Mouse (Mus musculus) midbrain, embryonic 13.5 days (tissue): Measurements from ENCODE around the gene Gm11011. TPM values are rescaled to one million over a fixed set of nuclear protein-coding genes. Genes with fewer than 3 reads are reported as not detected.

Source experiments
- ATAC-seq: fragments of 200-750 bp; cut with Nextera tagmentation; 2 replicates; pipeline ENCODE4 v1.8.0; 2017; ENCODE audit warnings: mild to moderate bottlenecking, moderate TSS enrichment, moderate library complexity
- H3K27ac ChIP-seq: fragments of 300-500 bp; sonication (generic); 2 replicates; pipeline ENCODE4 v1.5.1; 2015; ENCODE audit warnings: inconsistent platforms, mild to moderate bottlenecking, moderate library complexity
- H3K27me3 ChIP-seq: fragments of 300-500 bp; sonication (generic); 2 replicates; pipeline ENCODE4 v1.6.1; 2015; ENCODE audit warnings: mild to moderate bottlenecking, inconsistent platforms
- H3K36me3 ChIP-seq: fragments of 300-500 bp; sonication (generic); 2 replicates; pipeline ENCODE4 v1.6.1; 2015; ENCODE audit warnings: mild to moderate bottlenecking, inconsistent platforms
- H3K4me1 ChIP-seq: fragments of 300-500 bp; sonication (generic); replicated peaks from 2 replicates; pipeline ENCODE4 v1.6.1; 2015; ENCODE audit warnings: inconsistent platforms
- H3K4me2 ChIP-seq: fragments of 300-500 bp; sonication (generic); replicated peaks from 2 replicates; pipeline ENCODE4 v1.6.1; 2015; ENCODE audit warnings: moderate library complexity, mild to moderate bottlenecking, inconsistent platforms
- H3K4me3 ChIP-seq: fragments of 300-500 bp; sonication (generic); replicated peaks from 2 replicates; pipeline ENCODE4 v1.5.1; 2015; ENCODE audit warnings: mild to moderate bottlenecking, inconsistent platforms
- H3K9ac ChIP-seq: fragments of 300-500 bp; sonication (generic); replicated peaks from 2 replicates; pipeline ENCODE4 v1.6.1; 2015; ENCODE audit warnings: mild to moderate bottlenecking, inconsistent platforms
- H3K9me3 ChIP-seq: fragments of 300-500 bp; sonication (generic); 2 replicates; pipeline ENCODE4 v1.6.1; 2016; ENCODE audit warnings: mild to moderate bottlenecking, inconsistent platforms
- WGBS: fragments of 180-500 bp; shearing (Covaris S2); methylation state at CpG from one replicate; pipeline ENCODE4 v1.1.7; 2015; 5-methylcytosine and 5-hydroxymethylcytosine counted together
- polyA plus RNA-seq: library from polyadenylated mRNA; unstranded; fragments of >200 nt; fragmentation: Nextera tagmentation; extraction: Ambion mirVana; gene quantifications from 2 replicates; pipeline ENCODE4 v1.2.1, GENCODE M21; 2015

Gm11011 gene
- polyA plus RNA-seq, 1 experiment from 2014 or later = not detected

- no peak overlapping the region for H3K4me2 ChIP-seq
- H3K36me3 ChIP-seq = no peaks in the 10 kb centered on the region
- H3K4me3 ChIP-seq = no peak overlapping the region
- WGBS = 80% methylated on average over 12 of the region's 12 CpGs
- no peak for ATAC-seq
- no peaks in the 10 kb centered on the region for H3K27me3 ChIP-seq
- H3K4me1 ChIP-seq = peaks cover 17% of the 10 kb centered on the region
- H3K9ac ChIP-seq = no peak overlapping the region
- peak overlapping the region; percentile 60 for H3K27ac ChIP-seq
- H3K9me3 ChIP-seq = no peaks in the 10 kb centered on the region
These were observed 1.8 kb downstream of the Gm11011 start for GRCm38 (mm10) chr2:169585631-169586285.

GRCm38 (mm10) chr2:169584745-169585456 lies 2.6 kb downstream of the Gm11011 start:
- H3K36me3 ChIP-seq = no peaks in the 10 kb centered on the region
- 41% methylated on average over 15 of the region's 15 CpGs for WGBS
- peaks cover 17% of the 10 kb centered on the region for H3K4me1 ChIP-seq
- peak overlapping the region; percentile 60 for H3K27ac ChIP-seq
- H3K4me3 ChIP-seq = no peak overlapping the region
- H3K9ac ChIP-seq = no peak overlapping the region
- no peak for ATAC-seq
- no peaks in the 10 kb centered on the region for H3K27me3 ChIP-seq
- no peaks in the 10 kb centered on the region for H3K9me3 ChIP-seq
- H3K4me2 ChIP-seq = peak overlapping the region; percentile 20; the same call in 1 of the 2 replicates

- 87% methylated on average over 3 of the region's 3 CpGs for WGBS
These were observed 4.1 kb downstream of the Gm11011 start for GRCm38 (mm10) chr2:169583476-169583875.

GRCm38 (mm10) chr2:169577508-169578196 lies 9.9 kb downstream of the Gm11011 start:
- Histone ChIP-seq H3K27me3 (no peaks in the 10 kb centered on the region), H3K36me3 (no peaks in the 10 kb centered on the region), H3K9me3 (no peaks in the 10 kb centered on the region), H3K27ac (no peak overlapping the region), H3K9ac (no peak overlapping the region), H3K4me2 (no peak overlapping the region), H3K4me3 (no peak overlapping the region), H3K4me1 (no peaks in the 10 kb centered on the region)
- WGBS = 73% methylated on average over 7 of the region's 7 CpGs
- ATAC-seq = no peak

More at GRCm38 (mm10) chr2:169583476-169583875, 4.1 kb downstream of the Gm11011 start:
- H3K4me1 ChIP-seq = peaks cover 17% of the 10 kb centered on the region
- H3K4me3 ChIP-seq = no peak overlapping the region
- no peaks in the 10 kb centered on the region for H3K27me3 ChIP-seq
- no peak overlapping the region for H3K9ac ChIP-seq
- H3K4me2 ChIP-seq = no peak overlapping the region
- no peak for ATAC-seq
- H3K36me3 ChIP-seq = no peaks in the 10 kb centered on the region
- H3K9me3 ChIP-seq = no peaks in the 10 kb centered on the region
- H3K27ac ChIP-seq = no peak overlapping the region

- WGBS = 92% methylated on average over 10 of the region's 10 CpGs
- no peak overlapping the region for H3K4me3 ChIP-seq
These were observed 17.5 kb downstream of the Gm11011 start for GRCm38 (mm10) chr2:169570063-169570462.

GRCm38 (mm10) chr2:169566159-169566558 lies 21.4 kb downstream of the Gm11011 start:
- Histone ChIP-seq H3K27me3 (no peaks in the 10 kb centered on the region), H3K36me3 (no peaks in the 10 kb centered on the region), H3K9me3 (no peaks in the 10 kb centered on the region), H3K4me1 (no peaks in the 10 kb centered on the region), H3K4me3 (no peak overlapping the region), H3K9ac (no peak overlapping the region), H3K4me2 (no peak overlapping the region), H3K27ac (no peak overlapping the region)
- WGBS = 80% methylated on average over 4 of the region's 4 CpGs
- ATAC-seq = no peak

More at GRCm38 (mm10) chr2:169570063-169570462, 17.5 kb downstream of the Gm11011 start:
- Histone ChIP-seq H3K9ac (no peak overlapping the region), H3K4me1 (no peaks in the 10 kb centered on the region), H3K27me3 (no peaks in the 10 kb centered on the region), H3K9me3 (no peaks in the 10 kb centered on the region), H3K36me3 (no peaks in the 10 kb centered on the region), H3K27ac (no peak overlapping the region), H3K4me2 (no peak overlapping the region)
- no peak for ATAC-seq

GRCm38 (mm10) chr2:169565751-169566150 lies 21.8 kb downstream of the Gm11011 start:
- 88% methylated on average over 7 of the region's 7 CpGs for WGBS
- no peak overlapping the region for H3K27ac ChIP-seq
- H3K4me3 ChIP-seq = no peak overlapping the region
- H3K36me3 ChIP-seq = no peaks in the 10 kb centered on the region
- no peaks in the 10 kb centered on the region for H3K27me3 ChIP-seq
- no peaks in the 10 kb centered on the region for H3K4me1 ChIP-seq
- ATAC-seq = no peak
- H3K9ac ChIP-seq = no peak overlapping the region
- no peaks in the 10 kb centered on the region for H3K9me3 ChIP-seq
- H3K4me2 ChIP-seq = no peak overlapping the region

- Histone ChIP-seq H3K4me2 (no peak overlapping the region), H3K27me3 (no peaks in the 10 kb centered on the region), H3K27ac (no peak overlapping the region), H3K9me3 (no peaks in the 10 kb centered on the region), H3K4me1 (peaks cover 14% of the 10 kb centered on the region), H3K4me3 (no peak overlapping the region), H3K9ac (no peak overlapping the region), H3K36me3 (no peaks in the 10 kb centered on the region)
- 92% methylated on average over 7 of the region's 7 CpGs for WGBS
- no peak for ATAC-seq
These were observed 41.9 kb downstream of the Gm11011 start for GRCm38 (mm10) chr2:169545674-169546073.

GRCm38 (mm10) chr2:169538906-169539305 lies 48.6 kb downstream of the Gm11011 start:
- H3K27me3 ChIP-seq = no peaks in the 10 kb centered on the region
- H3K4me3 ChIP-seq = no peak overlapping the region
- H3K9me3 ChIP-seq = no peaks in the 10 kb centered on the region
- WGBS = 88% methylated on average over 4 of the region's 4 CpGs
- H3K4me1 ChIP-seq = no peaks in the 10 kb centered on the region
- no peak overlapping the region for H3K9ac ChIP-seq
- H3K4me2 ChIP-seq = no peak overlapping the region
- H3K27ac ChIP-seq = no peak overlapping the region
- H3K36me3 ChIP-seq = no peaks in the 10 kb centered on the region
- no peak for ATAC-seq

Other genes starting within 250 kb of the Gm11011 start
- gene Tshz2, start 45.3 kb upstream of the Gm11011 start, polyA plus RNA-seq = 13.1 and 13.5 TPM in 2 replicates